Mouse (Mus musculus): Measurements from ENCODE around the gene Adarb2.

DNA sequence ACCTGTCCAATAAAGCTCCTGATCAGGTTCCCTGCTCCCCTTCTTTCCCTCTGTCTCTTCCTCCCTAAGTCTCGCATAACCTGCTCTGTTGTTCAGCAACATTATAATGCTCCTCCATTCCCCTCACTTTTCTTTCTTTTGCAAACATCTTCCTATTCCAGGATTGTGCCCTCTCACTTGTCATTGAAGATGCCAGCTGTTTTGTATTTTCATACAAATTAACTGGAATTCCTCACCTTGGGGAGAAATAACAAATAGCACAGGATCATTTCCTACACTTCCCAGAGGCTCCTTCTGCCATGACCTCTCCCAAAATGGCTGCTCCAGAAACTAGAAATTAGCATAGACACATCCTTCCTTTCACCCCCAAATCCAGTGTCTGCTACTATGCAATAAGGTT is 276.1 kb downstream of the Adarb2 start:
- TF ChIP-seq CTCF (IDR thresholded peaks at IDR 0.05; ENCODE audit: extremely low read depth, insufficient read depth, low read length), result no peak
- TF ChIP-seq POLR2A (IDR thresholded peaks at IDR 0.05; ENCODE audit: extremely low read depth, insufficient read depth, low read length), result no peak
